Mouse (Mus musculus): ENCODE results near the gene Actl6b. TPM values are rescaled to one million over a fixed set of nuclear protein-coding genes. Genes with fewer than 3 reads are reported as not detected.
A peak's percentile ranks its signal among the peaks of the same experiment; 100 is the strongest.
"Not testable (repeated sequence)": the region's sequence is repeated elsewhere in the genome, so short reads cannot be mapped to it uniquely, and the experiment has no call there.

The Actl6b gene
- polyA plus RNA-seq, 2 experiments: not detected

DNA sequence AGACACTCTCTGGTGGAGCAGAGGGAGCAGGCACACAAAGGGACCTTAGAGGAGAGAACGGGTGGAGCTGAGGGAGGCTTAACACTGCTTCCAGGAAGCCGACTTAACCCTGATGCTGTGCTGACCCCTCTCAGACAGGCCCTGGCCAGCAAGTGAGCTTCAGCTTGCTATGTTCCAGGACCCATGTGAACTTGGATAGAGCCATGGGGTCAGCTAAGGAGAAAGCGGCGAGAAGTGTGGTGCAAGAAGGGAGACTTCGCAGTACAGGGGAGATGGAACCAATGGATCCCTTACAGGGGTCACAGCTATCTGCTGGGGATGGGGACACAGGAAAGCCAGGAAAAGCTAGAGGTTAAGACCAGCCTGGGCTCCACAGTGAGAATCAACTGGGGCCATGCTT lies 59.8 kb downstream of the Actl6b start:
- Histone ChIP-seq H3K9ac (replicated peaks) (no peak overlapping the region), H3K27me3 (ENCODE audit: control insufficient read depth, insufficient read depth, low read length) (no peaks in the 10 kb centered on the region; the same call in 1 of the 2 replicates), H3K9me3 (ENCODE audit: control insufficient read depth, low read length) (no peaks in the 10 kb centered on the region), H3K27ac (no peak overlapping the region), H3K36me3 (replicated peaks; ENCODE audit: control insufficient read depth, insufficient read depth, low read depth) (no peaks in the 10 kb centered on the region), H3K4me2 (ENCODE audit: low read depth) (no peak overlapping the region), H3K4me1 (replicated peaks; ENCODE audit: control insufficient read depth in 2 of 2, insufficient read depth in 2 of 2, low read length in 1 of 2) (peaks cover 0 to 5% of the 10 kb centered on the region in 2 experiments; a peak in 2 of 4 replicates), H3K4me3 (ENCODE audit: insufficient read depth in 1 of 2, low read depth in 2 of 2, low read length in 2 of 2) (no peak overlapping the region)
- WGBS (ENCODE audit: insufficient replicate concordance): 68% methylated on average over 5 of the region's 5 CpGs
- TF ChIP-seq EP300 (IDR thresholded peaks at IDR 0.05; ENCODE audit: low read depth): no peak
- no peak for DNase-seq (ENCODE audit: low read depth in 3 of 3, low spot score in 3 of 3)
- ATAC-seq (ENCODE audit: insufficient read depth): no peak

DNA sequence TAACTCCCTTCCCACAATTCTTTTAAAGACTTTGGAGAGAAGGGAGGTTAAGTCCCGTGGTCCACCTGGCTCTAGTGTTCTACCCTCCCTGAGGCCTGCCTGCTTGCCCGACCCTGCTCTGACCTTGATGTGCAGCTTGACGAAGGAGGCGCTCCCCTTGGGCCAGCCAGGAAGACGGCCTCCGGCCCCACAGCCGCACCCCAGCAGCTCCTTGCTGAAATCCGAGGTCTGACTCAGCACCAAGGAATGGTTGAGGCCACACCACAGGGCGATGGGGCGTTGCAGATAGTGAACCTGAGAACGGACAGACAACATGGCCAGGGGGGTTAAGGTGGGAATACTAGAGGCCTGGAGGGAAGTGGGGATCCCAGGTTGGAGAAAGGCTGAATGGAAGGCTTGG lies 60.2 kb downstream of the Actl6b start, which contains the start of gene Pcolce:
TSS of gene Pcolce (minus strand) at position 235 of the 400 bp plus-strand sequence.
- no peak within 1 kb of the TSS for H3K27ac ChIP-seq
- TF ChIP-seq CTCF (IDR thresholded peaks at IDR 0.05; ENCODE audit: low read depth) (no peak), EP300 (IDR thresholded peaks at IDR 0.05; ENCODE audit: low read depth) (no peak)
- H3K9me3 ChIP-seq (ENCODE audit: control insufficient read depth, low read length): no peaks in the 10 kb centered on the region
- 37% methylated on average over 11 of the region's 11 CpGs for WGBS (ENCODE audit: insufficient replicate concordance)
- H3K27me3 ChIP-seq (ENCODE audit: control insufficient read depth, insufficient read depth, low read length): no peaks in the 10 kb centered on the region; the same call in 1 of the 2 replicates
- H3K9ac ChIP-seq (replicated peaks): no peak within 1 kb of the TSS
- no peaks in the 10 kb centered on the region for H3K36me3 ChIP-seq (replicated peaks; ENCODE audit: control insufficient read depth, insufficient read depth, low read depth)
- H3K4me3 ChIP-seq (ENCODE audit: insufficient read depth in 1 of 2, low read depth in 2 of 2, low read length in 2 of 2): no peak within 1 kb of the TSS
- DNase-seq (ENCODE audit: low read depth in 3 of 3, low spot score in 3 of 3) (no peak), ATAC-seq (ENCODE audit: insufficient read depth) (no peak)
- peaks cover 0 to 5% of the 10 kb centered on the region in 2 experiments; a peak in 2 of 4 replicates for H3K4me1 ChIP-seq (replicated peaks; ENCODE audit: control insufficient read depth in 2 of 2, insufficient read depth in 2 of 2, low read length in 1 of 2)
- H3K4me2 ChIP-seq (ENCODE audit: low read depth): no peak within 1 kb of the TSS

DNA sequence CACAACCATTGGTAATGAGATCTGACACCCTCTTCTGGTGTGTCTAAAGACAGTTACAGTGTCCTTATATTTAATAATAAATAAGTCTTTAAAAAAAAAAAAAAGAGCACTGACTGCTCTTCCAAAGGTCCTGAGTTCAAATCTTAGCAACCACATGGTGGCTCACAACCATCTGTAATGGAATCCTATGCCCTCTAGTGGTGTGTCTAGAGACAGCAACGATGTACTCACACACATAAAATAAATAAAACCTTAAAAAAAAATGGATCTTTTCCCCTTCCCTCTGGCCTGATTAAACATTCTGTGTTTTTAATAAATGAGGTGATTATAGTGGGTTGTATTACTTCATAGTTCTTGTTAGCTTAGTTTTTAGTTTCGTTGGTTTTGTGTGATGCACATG lies 61.6 kb downstream of the Actl6b start:
- not testable (repeated sequence) for H3K36me3 ChIP-seq (replicated peaks; ENCODE audit: control insufficient read depth, insufficient read depth, low read depth); H3K9me3 ChIP-seq (ENCODE audit: control insufficient read depth, low read length); H3K4me3 ChIP-seq (ENCODE audit: insufficient read depth in 1 of 2, low read depth in 2 of 2, low read length in 2 of 2); ATAC-seq (ENCODE audit: insufficient read depth); H3K27me3 ChIP-seq (ENCODE audit: control insufficient read depth, insufficient read depth, low read length); DNase-seq (ENCODE audit: low read depth in 3 of 3, low spot score in 3 of 3); H3K4me2 ChIP-seq (ENCODE audit: low read depth); H3K9ac ChIP-seq (replicated peaks); H3K27ac ChIP-seq; H3K4me1 ChIP-seq (replicated peaks; ENCODE audit: control insufficient read depth in 2 of 2, insufficient read depth in 2 of 2, low read length in 1 of 2)
- peak; percentile 30; the same call in 1 of the 2 replicates for TF ChIP-seq CTCF (IDR thresholded peaks at IDR 0.05; ENCODE audit: low read depth)
- 82% methylated on average over 2 of the region's 2 CpGs for WGBS (ENCODE audit: insufficient replicate concordance)

DNA sequence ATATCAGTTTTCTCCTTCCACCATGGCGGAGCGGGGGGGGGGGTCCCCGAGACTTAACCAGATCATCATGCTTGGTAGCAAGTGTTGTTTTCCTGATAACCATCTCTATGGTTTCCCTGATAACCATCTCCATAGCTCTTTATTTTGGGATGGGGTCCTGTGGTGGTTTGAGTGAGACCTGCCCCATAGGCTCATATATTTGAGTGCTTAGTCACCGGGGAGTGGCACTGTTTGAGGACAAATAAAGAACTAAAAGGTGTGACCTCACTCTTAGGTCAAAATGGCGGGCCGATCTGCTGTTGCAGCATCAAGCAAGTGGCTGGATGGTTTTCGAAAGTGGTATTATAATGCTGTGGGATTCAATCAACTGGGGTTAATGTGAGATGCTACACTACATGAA lies 62.0 kb downstream of the Actl6b start:
- 68% methylated on average over 7 of the region's 7 CpGs for WGBS (ENCODE audit: insufficient replicate concordance)
- no peak for DNase-seq (ENCODE audit: low read depth in 3 of 3, low spot score in 3 of 3)
- no peak overlapping the region for H3K4me3 ChIP-seq (ENCODE audit: insufficient read depth in 1 of 2, low read depth in 2 of 2, low read length in 2 of 2)
- H3K27me3 ChIP-seq (ENCODE audit: control insufficient read depth, insufficient read depth, low read length): no peaks in the 10 kb centered on the region; the same call in 1 of the 2 replicates
- ATAC-seq (ENCODE audit: insufficient read depth): no peak
- H3K36me3 ChIP-seq (replicated peaks; ENCODE audit: control insufficient read depth, insufficient read depth, low read depth): no peaks in the 10 kb centered on the region
- H3K9me3 ChIP-seq (ENCODE audit: control insufficient read depth, low read length): no peaks in the 10 kb centered on the region
- H3K4me2 ChIP-seq (ENCODE audit: low read depth): no peak overlapping the region
- no peak overlapping the region for H3K27ac ChIP-seq
- no peak for TF ChIP-seq EP300 (IDR thresholded peaks at IDR 0.05; ENCODE audit: low read depth)
- TF ChIP-seq CTCF (IDR thresholded peaks at IDR 0.05; ENCODE audit: low read depth): no peak
- no peak overlapping the region for H3K9ac ChIP-seq (replicated peaks)
- peaks cover 0 to 3% of the 10 kb centered on the region in 2 experiments; a peak in 2 of 4 replicates for H3K4me1 ChIP-seq (replicated peaks; ENCODE audit: control insufficient read depth in 2 of 2, insufficient read depth in 2 of 2, low read length in 1 of 2)

Small RNAs within 50 kb of the gene (microRNA-seq; reads per million reads assigned to microRNA genes)
- not detected for gene Mir6418

Other genes with a start within 250 kb of the Actl6b start
- gene Srrt, start 245.8 kb upstream of the Actl6b start, polyA plus RNA-seq (2012; rRNA removed): 64.1 and 93.4 TPM in 2 replicates
- gene Srrt, start 245.8 kb upstream of the Actl6b start, polyA plus RNA-seq (2014; fragmentation: Nextera tagmentation; extraction: Ambion mirVana): 50.2 and 56.0 TPM in 2 replicates
- 6.7 and 7.2 TPM in 2 replicates for gene Trip6, start 239.1 kb upstream of the Actl6b start, polyA plus RNA-seq (2012; rRNA removed)
- gene Trip6, start 239.1 kb upstream of the Actl6b start, polyA plus RNA-seq (2014; fragmentation: Nextera tagmentation; extraction: Ambion mirVana): 4.9 and 6.4 TPM in 2 replicates
- gene Slc12a9, start 219.9 kb upstream of the Actl6b start, polyA plus RNA-seq (2012; rRNA removed): 2.2 and 2.4 TPM in 2 replicates
- gene Slc12a9, start 219.9 kb upstream of the Actl6b start, polyA plus RNA-seq (2014; fragmentation: Nextera tagmentation; extraction: Ambion mirVana): 1.2 TPM in 2 replicates
- gene Ephb4, start 203.4 kb upstream of the Actl6b start, polyA plus RNA-seq (2012; rRNA removed): 7.8 and 8.2 TPM in 2 replicates
- 5.7 and 6.6 TPM in 2 replicates for gene Ephb4, start 203.4 kb upstream of the Actl6b start, polyA plus RNA-seq (2014; fragmentation: Nextera tagmentation; extraction: Ambion mirVana)
- gene Zan, start 76.5 kb upstream of the Actl6b start, polyA plus RNA-seq (2012; rRNA removed): 0.19 and 0.22 TPM in 2 replicates
- gene Zan, start 76.5 kb upstream of the Actl6b start, polyA plus RNA-seq (2014; fragmentation: Nextera tagmentation; extraction: Ambion mirVana): 0.06 and 0.13 TPM in 2 replicates
- gene Pop7, start 51.0 kb upstream of the Actl6b start, polyA plus RNA-seq (2012; rRNA removed): 25.3 and 29.2 TPM in 2 replicates
- 34.6 and 36.5 TPM in 2 replicates for gene Pop7, start 51.0 kb upstream of the Actl6b start, polyA plus RNA-seq (2014; fragmentation: Nextera tagmentation; extraction: Ambion mirVana)
- 4.6 and 5.7 TPM in 2 replicates for gene Gigyf1, start 35.0 kb upstream of the Actl6b start, polyA plus RNA-seq (2012; rRNA removed)
- gene Gigyf1, start 35.0 kb upstream of the Actl6b start, polyA plus RNA-seq (2014; fragmentation: Nextera tagmentation; extraction: Ambion mirVana): 2.1 and 2.8 TPM in 2 replicates
- 0.40 and 0.47 TPM in 2 replicates for gene Epo, start 20.3 kb upstream of the Actl6b start, polyA plus RNA-seq (2012; rRNA removed)
- 0.62 and 0.85 TPM in 2 replicates for gene Epo, start 20.3 kb upstream of the Actl6b start, polyA plus RNA-seq (2014; fragmentation: Nextera tagmentation; extraction: Ambion mirVana)
- gene Gnb2, start 20.0 kb upstream of the Actl6b start, polyA plus RNA-seq (2012; rRNA removed): 211 and 215 TPM in 2 replicates
- 151 and 157 TPM in 2 replicates for gene Gnb2, start 20.0 kb upstream of the Actl6b start, polyA plus RNA-seq (2014; fragmentation: Nextera tagmentation; extraction: Ambion mirVana)
- 45.7 and 49.5 TPM in 2 replicates for gene Tfr2, start 16.3 kb downstream of the Actl6b start, polyA plus RNA-seq (2012; rRNA removed)
- 37.6 and 41.1 TPM in 2 replicates for gene Tfr2, start 16.3 kb downstream of the Actl6b start, polyA plus RNA-seq (2014; fragmentation: Nextera tagmentation; extraction: Ambion mirVana)
- gene Mospd3, start 47.5 kb downstream of the Actl6b start, polyA plus RNA-seq (2012; rRNA removed): 34.9 and 45.5 TPM in 2 replicates
- 33.8 and 38.4 TPM in 2 replicates for gene Mospd3, start 47.5 kb downstream of the Actl6b start, polyA plus RNA-seq (2014; fragmentation: Nextera tagmentation; extraction: Ambion mirVana)
- gene Pcolce, start 60.3 kb downstream of the Actl6b start, polyA plus RNA-seq (2012; rRNA removed): 11.7 and 12.2 TPM in 2 replicates
- gene Pcolce, start 60.3 kb downstream of the Actl6b start, polyA plus RNA-seq (2014; fragmentation: Nextera tagmentation; extraction: Ambion mirVana): 11.6 and 12.8 TPM in 2 replicates
- 0.02 and 0.04 TPM in 2 replicates for gene Fbxo24, start 75.5 kb downstream of the Actl6b start, polyA plus RNA-seq (2012; rRNA removed)
- gene Fbxo24, start 75.5 kb downstream of the Actl6b start, polyA plus RNA-seq (2014; fragmentation: Nextera tagmentation; extraction: Ambion mirVana): 0.05 TPM in 1 of 2 replicates, not detected in the other
- gene Lrch4, start 75.6 kb downstream of the Actl6b start, polyA plus RNA-seq (2012; rRNA removed): 13.9 and 16.1 TPM in 2 replicates
- gene Lrch4, start 75.6 kb downstream of the Actl6b start, polyA plus RNA-seq (2014; fragmentation: Nextera tagmentation; extraction: Ambion mirVana): 21.7 and 23.6 TPM in 2 replicates
- gene Gm20605, start 75.7 kb downstream of the Actl6b start, polyA plus RNA-seq (2012; rRNA removed): 5.5 and 6.0 TPM in 2 replicates
- gene Gm20605, start 75.7 kb downstream of the Actl6b start, polyA plus RNA-seq (2014; fragmentation: Nextera tagmentation; extraction: Ambion mirVana): 3.2 and 3.9 TPM in 2 replicates
- 12.7 and 13.7 TPM in 2 replicates for gene Sap25, start 87.8 kb downstream of the Actl6b start, polyA plus RNA-seq (2012; rRNA removed)
- gene Sap25, start 87.8 kb downstream of the Actl6b start, polyA plus RNA-seq (2014; fragmentation: Nextera tagmentation; extraction: Ambion mirVana): 2.3 and 2.9 TPM in 2 replicates
- 0.02 TPM in 2 replicates for gene Irs3, start 92.2 kb downstream of the Actl6b start, polyA plus RNA-seq (2012; rRNA removed)
- gene Irs3, start 92.2 kb downstream of the Actl6b start, polyA plus RNA-seq (2014; fragmentation: Nextera tagmentation; extraction: Ambion mirVana): not detected in 2 replicates
- gene Agfg2, start 131.2 kb downstream of the Actl6b start, polyA plus RNA-seq (2012; rRNA removed): 22.4 and 24.6 TPM in 2 replicates
- gene Agfg2, start 131.2 kb downstream of the Actl6b start, polyA plus RNA-seq (2014; fragmentation: Nextera tagmentation; extraction: Ambion mirVana): 20.5 and 24.7 TPM in 2 replicates
- gene Nyap1, start 188.1 kb downstream of the Actl6b start, polyA plus RNA-seq (2012; rRNA removed): 0.96 and 1.2 TPM in 2 replicates
- gene Nyap1, start 188.1 kb downstream of the Actl6b start, polyA plus RNA-seq (2014; fragmentation: Nextera tagmentation; extraction: Ambion mirVana): 0.03 and 0.05 TPM in 2 replicates
- 23.0 and 26.8 TPM in 2 replicates for gene Tsc22d4, start 192.2 kb downstream of the Actl6b start, polyA plus RNA-seq (2012; rRNA removed)
- gene Tsc22d4, start 192.2 kb downstream of the Actl6b start, polyA plus RNA-seq (2014; fragmentation: Nextera tagmentation; extraction: Ambion mirVana): 49.7 and 62.2 TPM in 2 replicates
- 22.8 and 23.1 TPM in 2 replicates for gene Ppp1r35, start 225.3 kb downstream of the Actl6b start, polyA plus RNA-seq (2012; rRNA removed)
- 25.5 and 27.0 TPM in 2 replicates for gene Ppp1r35, start 225.3 kb downstream of the Actl6b start, polyA plus RNA-seq (2014; fragmentation: Nextera tagmentation; extraction: Ambion mirVana)
- 12.2 and 13.3 TPM in 2 replicates for gene Mepce, start 234.1 kb downstream of the Actl6b start, polyA plus RNA-seq (2012; rRNA removed)
- gene Mepce, start 234.1 kb downstream of the Actl6b start, polyA plus RNA-seq (2014; fragmentation: Nextera tagmentation; extraction: Ambion mirVana): 5.1 and 6.4 TPM in 2 replicates
- 2.2 and 3.1 TPM in 2 replicates for gene Zcwpw1, start 234.3 kb downstream of the Actl6b start, polyA plus RNA-seq (2012; rRNA removed)
- 2.1 and 2.4 TPM in 2 replicates for gene Zcwpw1, start 234.3 kb downstream of the Actl6b start, polyA plus RNA-seq (2014; fragmentation: Nextera tagmentation; extraction: Ambion mirVana)

Data from liver, embryonic 14.5 days (tissue).